Mouse (Mus musculus) CH12.LX (cell line): ENCODE measurements around the gene Mark1. TPM values are rescaled to one million over a fixed set of nuclear protein-coding genes. Genes with fewer than 3 reads are reported as not detected.

ENCODE experiments used
- DNase-seq: peaks from one replicate; pipeline ENCODE4 v3.0.0-alpha.2; 2013; ENCODE audit errors: extremely low read depth
- H3K27ac ChIP-seq: 2 replicates; pipeline ENCODE4 v1.5.1; 2012; ENCODE audit warnings: low read depth, mild to moderate bottlenecking, control low read depth, moderate library complexity; ENCODE audit not compliant: insufficient read depth
- H3K27me3 ChIP-seq: replicated peaks from 2 replicates; pipeline ENCODE3; 2012; ENCODE audit warnings: inconsistent platforms
- H3K36me3 ChIP-seq, 2 experiments: replicated peaks in 1 of 2; 2 replicates each; pipeline versions ENCODE3 to v1.6.1; 2012; ENCODE audit warnings: inconsistent platforms in 1 of 2, low read length in 1 of 2, mild to moderate bottlenecking in 1 of 2, mixed read lengths in 1 of 2, moderate library complexity in 1 of 2; ENCODE audit not compliant: control insufficient read depth in 1 of 2, insufficient read depth in 1 of 2
- H3K4me1 ChIP-seq, 2 experiments: 2 replicates each; pipeline ENCODE4 v1.6.1; 2012; ENCODE audit warnings: inconsistent platforms in 1 of 2, moderate library complexity in 1 of 2; ENCODE audit not compliant: insufficient read depth in 2 of 2, control insufficient read depth in 1 of 2
- H3K4me2 ChIP-seq: 2 replicates; pipeline ENCODE4 v1.6.1; 2012; ENCODE audit warnings: low read depth, mild to moderate bottlenecking, control low read depth; ENCODE audit not compliant: poor library complexity, insufficient read depth, severe bottlenecking
- H3K4me3 ChIP-seq, 3 experiments: fragments of 150-350 bp in 1 of 3; sonication (generic) in 1 of 3; replicated peaks in 1 of 3; 2 replicates each; pipeline versions ENCODE3 to v1.5.1; 2011 to 2012; ENCODE audit warnings: low read depth in 2 of 3, low read length in 2 of 3, mild to moderate bottlenecking in 2 of 3, moderate library complexity in 2 of 3, control low read depth in 1 of 3, improper control_type of control experiment in 1 of 3, inconsistent platforms in 1 of 3, mixed read lengths in 1 of 3; ENCODE audit not compliant: poor library complexity in 1 of 3
- H3K79me2 ChIP-seq: replicated peaks from 2 replicates; pipeline ENCODE4 v1.6.1; 2012; ENCODE audit warnings: mild to moderate bottlenecking, moderate library complexity; ENCODE audit not compliant: control insufficient read depth, poor library complexity, insufficient read depth, severe bottlenecking; ENCODE audit errors: extremely low read depth
- H3K9ac ChIP-seq: 2 replicates; pipeline ENCODE4 v1.6.1; 2012; ENCODE audit warnings: low read depth, mild to moderate bottlenecking, control low read depth, moderate library complexity; ENCODE audit not compliant: insufficient read depth
- H3K9me3 ChIP-seq: replicated peaks from 2 replicates; pipeline ENCODE3; 2012; ENCODE audit warnings: low read length, inconsistent platforms, mixed read lengths
- CHD1 ChIP-seq: IDR thresholded peaks from 2 replicates; pipeline ENCODE4 v1.6.1; 2012; ENCODE audit warnings: low read depth, low read length, improper control_type of control experiment, inconsistent platforms
- CHD2 ChIP-seq: IDR thresholded peaks from 2 replicates; pipeline ENCODE4 v1.6.1; 2011; ENCODE audit warnings: low read length, improper control_type of control experiment
- CTCF ChIP-seq, 2 experiments: IDR thresholded peaks in 1 of 2; conservative IDR thresholded peaks in 1 of 2; 2 replicates each; pipeline ENCODE4 v1.5.1; 2011 to 2012; ENCODE audit warnings: low read depth in 2 of 2, low read length in 2 of 2, improper control_type of control experiment in 1 of 2, inconsistent platforms in 1 of 2, mild to moderate bottlenecking in 1 of 2, moderate library complexity in 1 of 2
- ELF1 ChIP-seq: IDR thresholded peaks from 2 replicates; pipeline ENCODE4 v1.6.1; 2014; ENCODE audit warnings: low read depth, mild to moderate bottlenecking, inconsistent platforms, low read length, improper control_type of control experiment
- GABPA ChIP-seq: IDR thresholded peaks from 2 replicates; pipeline ENCODE4 v1.6.1; 2012; ENCODE audit warnings: low read depth, low read length, improper control_type of control experiment, inconsistent platforms; ENCODE audit not compliant: insufficient replicate concordance
- HCFC1 ChIP-seq: IDR thresholded peaks from 2 replicates; pipeline ENCODE4 v1.6.1; 2012; ENCODE audit warnings: low read depth, mild to moderate bottlenecking, inconsistent platforms, low read length, improper control_type of control experiment
- JUN ChIP-seq: IDR thresholded peaks from 2 replicates; pipeline ENCODE4 v1.6.1; 2011; ENCODE audit warnings: low read depth, mild to moderate bottlenecking, low read length, improper control_type of control experiment, moderate library complexity; ENCODE audit not compliant: insufficient read depth
- KAT2A ChIP-seq: IDR thresholded peaks from 2 replicates; pipeline ENCODE4 v1.6.1; 2012; ENCODE audit warnings: low read length, improper control_type of control experiment, inconsistent platforms; ENCODE audit not compliant: insufficient replicate concordance
- MAFK ChIP-seq: IDR thresholded peaks from 2 replicates; pipeline ENCODE4 v1.6.1; 2011; ENCODE audit warnings: low read length, improper control_type of control experiment; ENCODE audit not compliant: insufficient replicate concordance
- MAX ChIP-seq: IDR thresholded peaks from 2 replicates; pipeline ENCODE4 v1.6.1; 2011; ENCODE audit warnings: low read length, improper control_type of control experiment
- MAZ ChIP-seq: IDR thresholded peaks from 2 replicates; pipeline ENCODE4 v1.6.1; 2012; ENCODE audit warnings: low read depth, mild to moderate bottlenecking, inconsistent platforms, low read length, improper control_type of control experiment, moderate library complexity
- MEF2A ChIP-seq: IDR thresholded peaks from 2 replicates; pipeline ENCODE4 v1.6.1; 2014; ENCODE audit warnings: low read depth, mild to moderate bottlenecking, inconsistent platforms, low read length, improper control_type of control experiment, borderline replicate concordance
- MXI1 ChIP-seq: IDR thresholded peaks from 2 replicates; pipeline ENCODE4 v1.6.1; 2011; ENCODE audit warnings: mild to moderate bottlenecking, low read depth, low read length, improper control_type of control experiment
- MYC ChIP-seq: IDR thresholded peaks from 2 replicates; pipeline ENCODE4 v1.6.1; 2011; ENCODE audit warnings: low read depth, mild to moderate bottlenecking, improper control_type of control experiment, low read length
- NELFE ChIP-seq: IDR thresholded peaks from 2 replicates; pipeline ENCODE4 v1.6.1; 2011; ENCODE audit warnings: low read depth, low read length, improper control_type of control experiment
- POLR2AphosphoS2 ChIP-seq: IDR thresholded peaks from 2 replicates; pipeline ENCODE4 v1.6.1; 2011; ENCODE audit warnings: low read depth, low read length, improper control_type of control experiment
- RAD21 ChIP-seq: IDR thresholded peaks from 2 replicates; pipeline ENCODE4 v1.6.1; 2011; ENCODE audit warnings: low read depth, mild to moderate bottlenecking, low read length, improper control_type of control experiment, moderate library complexity
- SMC3 ChIP-seq: IDR thresholded peaks from 2 replicates; pipeline ENCODE4 v1.6.1; 2011; ENCODE audit warnings: low read depth, low read length, improper control_type of control experiment
- USF1 ChIP-seq: IDR thresholded peaks from 2 replicates; pipeline ENCODE4 v1.6.1; 2014; ENCODE audit warnings: low read depth, mild to moderate bottlenecking, inconsistent platforms, low read length, improper control_type of control experiment
- USF2 ChIP-seq: conservative IDR thresholded peaks from 2 replicates; pipeline ENCODE4 v1.6.1; 2011; ENCODE audit warnings: low read depth, low read length, improper control_type of control experiment
- ZC3H11A ChIP-seq: IDR thresholded peaks from 2 replicates; pipeline ENCODE4 v1.6.1; 2012; ENCODE audit warnings: low read depth, mild to moderate bottlenecking, inconsistent platforms, low read length, improper control_type of control experiment
- ZKSCAN1 ChIP-seq: IDR thresholded peaks from 2 replicates; pipeline ENCODE4 v1.6.1; 2012; ENCODE audit warnings: low read depth, inconsistent platforms, low read length, improper control_type of control experiment, borderline replicate concordance
- ZNF384 ChIP-seq: IDR thresholded peaks from 2 replicates; pipeline ENCODE4 v1.6.1; 2012; ENCODE audit warnings: low read depth, low read length, improper control_type of control experiment, inconsistent platforms
- dilution Hi-C: fragments of 300-500 bp; cut with MboI; formaldehyde crosslinking; loops from 2 replicates; pipeline ENCODE4 v1.14.3; 2020; ENCODE audit warnings: low sequenced_read_pairs; ENCODE audit not compliant: extremely low pct_unique_long_range_greater_than_20kb, extremely low pct_ligation_motif_present
- in situ Hi-C: fragments of 300-500 bp; cut with MboI; formaldehyde crosslinking; loops from 3 replicates; pipeline ENCODE4 v1.14.3; 2019; ENCODE audit warnings: low sequenced_read_pairs, low pct_ligation_motif_present, low pct_unique_long_range_greater_than_20kb, mixed read lengths
- polyA plus RNA-seq: library from polyadenylated mRNA; unstranded; fragments of >175 nt; gene quantifications from 2 replicates; pipeline ENCODE4 v1.2.1, GENCODE M21; 2012; ENCODE audit warnings: low read depth; ENCODE audit not compliant: insufficient read length
- total RNA-seq, 2 experiments: library from RNA; depleted of rRNA; stranded (reverse); fragments of 300-350 nt in 1 of 2; fragments of >200 nt in 1 of 2; gene quantifications; 2 replicates each; pipeline ENCODE4 v1.2.3; 2012 to 2014

Gene Mark1
- total and polyA plus RNA-seq, 3 experiments = not detected

GRCm38 (mm10) chr1:184897350-184897749 is 102.0 kb downstream of the Mark1 start:
- in situ Hi-C loops (no loop called here), dilution Hi-C loops (no loop called here)
- no peaks in the 10 kb centered on the region for H3K36me3 ChIP-seq

DNA sequence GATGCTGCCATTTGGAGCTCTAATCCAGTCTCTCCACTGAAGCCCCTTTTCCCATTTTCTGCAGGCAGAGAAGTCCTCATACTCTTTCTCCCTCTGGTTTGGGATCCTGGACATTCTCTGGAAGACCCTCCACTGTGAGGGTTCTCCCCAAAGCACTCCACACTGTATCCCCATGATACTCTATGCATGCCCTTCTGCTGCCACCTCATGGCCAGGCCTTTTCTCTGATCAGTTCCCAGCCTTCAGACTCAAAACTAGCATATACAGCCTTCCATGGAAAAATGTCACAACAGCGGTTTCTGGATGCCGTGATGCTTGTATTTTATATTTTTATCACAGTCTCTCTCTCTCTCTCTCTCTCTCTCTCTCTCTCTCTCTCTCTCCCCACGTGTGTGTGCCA is 107.4 kb downstream of the Mark1 start:
- no peaks in the 10 kb centered on the region for H3K36me3 ChIP-seq
- TF ChIP-seq MXI1 (no peak), SMC3 (peak; percentile 4; the same call in 1 of the 2 replicates), RAD21 (peak; percentile 28), CTCF (conservative IDR thresholded peaks at IDR 0.05 in 1 of 2, IDR thresholded peaks at IDR 0.05 in 1 of 2; ENCODE audit: low read depth in 2 of 2, low read length in 2 of 2) (peak in 1 of 2 experiments; percentile 44; a peak in 2 of 4 replicates)
- no peaks in the 10 kb centered on the region for H3K27me3 ChIP-seq
- DNase-seq = no peak
- H3K9me3 ChIP-seq = no peaks in the 10 kb centered on the region
- dilution Hi-C loops = no loop called here
- peak overlapping the region; percentile 79; the same call in 1 of the 2 replicates for H3K4me2 ChIP-seq
- no peaks in the 10 kb centered on the region for H3K79me2 ChIP-seq
- H3K4me3 ChIP-seq = no peak overlapping the region
- no peak overlapping the region for H3K27ac ChIP-seq
- no peak overlapping the region for H3K9ac ChIP-seq
- peaks cover 0 to 6% of the 10 kb centered on the region in 2 experiments; a peak in 2 of 4 replicates for H3K4me1 ChIP-seq
- in situ Hi-C loops = no loop called here

More at GRCm38 (mm10) chr1:184897350-184897749, 102.0 kb downstream of the Mark1 start:
- H3K79me2 ChIP-seq = no peaks in the 10 kb centered on the region
- TF ChIP-seq ZC3H11A (no peak), USF2 (no peak), ZNF384 (no peak), HCFC1 (no peak), NELFE (no peak), POLR2AphosphoS2 (no peak), USF1 (no peak), ELF1 (no peak), MEF2A (no peak)
- H3K27me3 ChIP-seq = no peaks in the 10 kb centered on the region
- no peak overlapping the region for H3K27ac ChIP-seq
- no peak for DNase-seq
- no peak overlapping the region for H3K4me2 ChIP-seq
- H3K9ac ChIP-seq = no peak overlapping the region
- H3K4me1 ChIP-seq = peaks cover 0 to 5% of the 10 kb centered on the region in 2 experiments; a peak in 2 of 4 replicates
- no peak overlapping the region for H3K4me3 ChIP-seq
- no peaks in the 10 kb centered on the region for H3K9me3 ChIP-seq

DNA sequence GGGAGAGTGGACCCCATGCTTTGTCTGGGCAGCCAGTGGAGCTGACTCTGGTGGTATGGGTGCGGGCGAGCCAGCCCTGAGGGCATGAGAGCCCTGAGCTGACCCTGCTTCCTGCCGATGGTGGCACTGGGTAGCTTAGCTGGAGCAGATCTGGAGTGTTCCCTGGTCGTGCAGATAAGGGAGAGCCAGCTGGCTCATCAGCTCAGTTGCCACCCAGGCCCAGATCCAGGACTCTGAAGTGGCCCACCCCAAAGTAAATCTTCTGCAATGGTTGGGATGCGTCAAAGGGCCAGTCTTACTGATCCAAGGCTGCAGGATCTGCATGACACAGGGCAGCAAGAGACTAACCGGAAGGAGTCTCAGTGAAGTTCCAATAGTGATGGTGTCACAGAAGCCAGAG is 109.9 kb downstream of the Mark1 start:
- dilution Hi-C loops (no loop called here), in situ Hi-C loops (no loop called here)
- H3K4me2 ChIP-seq = no peak overlapping the region
- H3K27me3 ChIP-seq = no peaks in the 10 kb centered on the region
- H3K4me3 ChIP-seq = no peak overlapping the region
- no peak for DNase-seq
- TF ChIP-seq MAX = no peak
- no peak for TF ChIP-seq MYC
- no peak for TF ChIP-seq JUN
- TF ChIP-seq KAT2A = no peak
- TF ChIP-seq GABPA = no peak
- no peak for TF ChIP-seq MAZ
- no peak for TF ChIP-seq CHD1
- no peak for TF ChIP-seq ZKSCAN1
- TF ChIP-seq MAFK = no peak
- no peak for TF ChIP-seq CHD2
- TF ChIP-seq CTCF (conservative IDR thresholded peaks at IDR 0.05 in 1 of 2, IDR thresholded peaks at IDR 0.05 in 1 of 2; ENCODE audit: low read depth in 2 of 2, low read length in 2 of 2) = no peak
- no peak overlapping the region for H3K27ac ChIP-seq
- H3K36me3 ChIP-seq = no peaks in the 10 kb centered on the region
- no peaks in the 10 kb centered on the region for H3K9me3 ChIP-seq
- no peak overlapping the region for H3K9ac ChIP-seq
- H3K4me1 ChIP-seq = peaks cover 0 to 11% of the 10 kb centered on the region in 2 experiments; a peak in 2 of 4 replicates
- no peaks in the 10 kb centered on the region for H3K79me2 ChIP-seq
